Mouse (Mus musculus): Measurements from ENCODE around the gene Sla2. TPM values are rescaled to one million over a fixed set of nuclear protein-coding genes. Genes with fewer than 3 reads are reported as not detected.
"Not testable (repeated sequence)": the region's sequence is repeated elsewhere in the genome, so short reads cannot be mapped to it uniquely, and the experiment has no call there.

Sla2 gene
- total and polyA plus RNA-seq, 3 experiments, result 0.33 TPM; not detected in 2

GRCm38 (mm10) chr2:156888490-156888889 is 1.5 kb upstream of the Sla2 start:
- H3K79me2 ChIP-seq (replicated peaks; ENCODE audit: control insufficient read depth, insufficient read depth, low read length), result no peaks in the 10 kb centered on the region
- H3K9ac ChIP-seq (ENCODE audit: low read depth, low read length), result no peak overlapping the region
- WGBS, result 60% methylated on average over 3 of the region's 3 CpGs
- H3K4me1 ChIP-seq (ENCODE audit: control insufficient read depth, insufficient read depth, low read length), result no peaks in the 10 kb centered on the region
- no peak overlapping the region for H3K4me3 ChIP-seq
- no peak for TF ChIP-seq EP300 (IDR thresholded peaks at IDR 0.05; ENCODE audit: insufficient read depth, low read depth, low read length)
- TF ChIP-seq CTCF (IDR thresholded peaks at IDR 0.05), result no peak
- no peak for TF ChIP-seq POLR2A (IDR thresholded peaks at IDR 0.05; ENCODE audit: insufficient read depth, low read depth, low read length)
- no peaks in the 10 kb centered on the region for H3K36me3 ChIP-seq (ENCODE audit: control insufficient read depth, insufficient read depth, low read length)
- no peak overlapping the region for H3K27ac ChIP-seq
- DNase-seq, result no peak
- H3K27me3 ChIP-seq (ENCODE audit: control insufficient read depth, insufficient read depth, low read length), result no peaks in the 10 kb centered on the region
- intact Hi-C loops (cut with DNase I), result no loop called here

GRCm38 (mm10) chr2:156886084-156886631 is 834 bp downstream of the Sla2 start:
- no peak overlapping the region for H3K27ac ChIP-seq
- no peak overlapping the region for H3K9ac ChIP-seq (ENCODE audit: low read depth, low read length)
- intact Hi-C loops (cut with DNase I), result no loop called here
- TF ChIP-seq POLR2A (IDR thresholded peaks at IDR 0.05; ENCODE audit: insufficient read depth, low read depth, low read length) (no peak), CTCF (IDR thresholded peaks at IDR 0.05) (no peak), EP300 (IDR thresholded peaks at IDR 0.05; ENCODE audit: insufficient read depth, low read depth, low read length) (no peak)
- DNase-seq, result no peak
- 71% methylated on average over 10 of the region's 10 CpGs for WGBS
- H3K4me3 ChIP-seq, result no peak overlapping the region
- H3K36me3 ChIP-seq (ENCODE audit: control insufficient read depth, insufficient read depth, low read length), result no peaks in the 10 kb centered on the region
- H3K79me2 ChIP-seq (replicated peaks; ENCODE audit: control insufficient read depth, insufficient read depth, low read length), result no peaks in the 10 kb centered on the region
- H3K27me3 ChIP-seq (ENCODE audit: control insufficient read depth, insufficient read depth, low read length), result no peaks in the 10 kb centered on the region
- H3K4me1 ChIP-seq (ENCODE audit: control insufficient read depth, insufficient read depth, low read length), result no peaks in the 10 kb centered on the region

- H3K4me3 ChIP-seq; H3K27me3 ChIP-seq (ENCODE audit: control insufficient read depth, insufficient read depth, low read length); H3K9ac ChIP-seq (ENCODE audit: low read depth, low read length); H3K4me1 ChIP-seq (ENCODE audit: control insufficient read depth, insufficient read depth, low read length); H3K36me3 ChIP-seq (ENCODE audit: control insufficient read depth, insufficient read depth, low read length); H3K27ac ChIP-seq; H3K79me2 ChIP-seq (replicated peaks; ENCODE audit: control insufficient read depth, insufficient read depth, low read length); intact Hi-C loops (cut with DNase I); DNase-seq: not testable (repeated sequence)
- WGBS, result 77% methylated on average over 2 of the region's 2 CpGs
These were observed 1.3 kb downstream of the Sla2 start for GRCm38 (mm10) chr2:156885666-156886065.

- no peaks in the 10 kb centered on the region for H3K27me3 ChIP-seq (ENCODE audit: control insufficient read depth, insufficient read depth, low read length)
- no peaks in the 10 kb centered on the region for H3K79me2 ChIP-seq (replicated peaks; ENCODE audit: control insufficient read depth, insufficient read depth, low read length)
- H3K9ac ChIP-seq (ENCODE audit: low read depth, low read length), result no peak overlapping the region
- 65% methylated on average over 10 of the region's 10 CpGs for WGBS
- no peak for DNase-seq
- H3K36me3 ChIP-seq (ENCODE audit: control insufficient read depth, insufficient read depth, low read length), result no peaks in the 10 kb centered on the region
- TF ChIP-seq EP300 (IDR thresholded peaks at IDR 0.05; ENCODE audit: insufficient read depth, low read depth, low read length), result no peak
- H3K27ac ChIP-seq, result no peak overlapping the region
- no peak overlapping the region for H3K4me3 ChIP-seq
- no peaks in the 10 kb centered on the region for H3K4me1 ChIP-seq (ENCODE audit: control insufficient read depth, insufficient read depth, low read length)
- intact Hi-C loops (cut with DNase I), result no loop called here
These were observed 2.4 kb downstream of the Sla2 start for GRCm38 (mm10) chr2:156884396-156885211.

- TF ChIP-seq EP300 (IDR thresholded peaks at IDR 0.05; ENCODE audit: insufficient read depth, low read depth, low read length) (no peak), POLR2A (IDR thresholded peaks at IDR 0.05; ENCODE audit: insufficient read depth, low read depth, low read length) (no peak), CTCF (IDR thresholded peaks at IDR 0.05) (no peak)
- no peak overlapping the region for H3K27ac ChIP-seq
- H3K27me3 ChIP-seq (ENCODE audit: control insufficient read depth, insufficient read depth, low read length), result no peaks in the 10 kb centered on the region
- intact Hi-C loops (cut with DNase I), result no loop called here
- no peak overlapping the region for H3K9ac ChIP-seq (ENCODE audit: low read depth, low read length)
- H3K4me1 ChIP-seq (ENCODE audit: control insufficient read depth, insufficient read depth, low read length), result no peaks in the 10 kb centered on the region
- no peak for DNase-seq
- no peaks in the 10 kb centered on the region for H3K36me3 ChIP-seq (ENCODE audit: control insufficient read depth, insufficient read depth, low read length)
- WGBS, result 48% methylated on average over 10 of the region's 10 CpGs
- H3K4me3 ChIP-seq, result no peak overlapping the region
- H3K79me2 ChIP-seq (replicated peaks; ENCODE audit: control insufficient read depth, insufficient read depth, low read length), result no peaks in the 10 kb centered on the region
These were observed 4.5 kb downstream of the Sla2 start for GRCm38 (mm10) chr2:156882431-156883001.

GRCm38 (mm10) chr2:156879541-156879940 is 7.5 kb downstream of the Sla2 start:
- TF ChIP-seq EP300 (IDR thresholded peaks at IDR 0.05; ENCODE audit: insufficient read depth, low read depth, low read length) (no peak), CTCF (IDR thresholded peaks at IDR 0.05) (no peak), POLR2A (IDR thresholded peaks at IDR 0.05; ENCODE audit: insufficient read depth, low read depth, low read length) (no peak)
- no peak overlapping the region for H3K9ac ChIP-seq (ENCODE audit: low read depth, low read length)
- H3K36me3 ChIP-seq (ENCODE audit: control insufficient read depth, insufficient read depth, low read length), result no peaks in the 10 kb centered on the region
- peak in 1 of 2 experiments; percentile 32 for DNase-seq
- no peaks in the 10 kb centered on the region for H3K4me1 ChIP-seq (ENCODE audit: control insufficient read depth, insufficient read depth, low read length)
- WGBS, result 85% methylated on average over 3 of the region's 3 CpGs
- no peak overlapping the region for H3K4me3 ChIP-seq
- H3K79me2 ChIP-seq (replicated peaks; ENCODE audit: control insufficient read depth, insufficient read depth, low read length), result no peaks in the 10 kb centered on the region
- intact Hi-C loops (cut with DNase I), result no loop called here
- H3K27ac ChIP-seq, result no peak overlapping the region
- no peaks in the 10 kb centered on the region for H3K27me3 ChIP-seq (ENCODE audit: control insufficient read depth, insufficient read depth, low read length)

Data from heart, adult 2 months (tissue).